Mouse (Mus musculus) neural tube, embryonic 13.5 days (tissue): ENCODE results near the gene Pomc. TPM values are rescaled to one million over a fixed set of nuclear protein-coding genes. Genes with fewer than 3 reads are reported as not detected.
A peak's percentile ranks its signal among the peaks of the same experiment; 100 is the strongest.

ENCODE experiments used
- ATAC-seq: fragments of 200-750 bp; cut with Nextera tagmentation; 2 replicates; pipeline ENCODE4 v1.8.0; 2017; ENCODE audit warnings: low read depth, mild to moderate bottlenecking, moderate TSS enrichment, moderate library complexity
- H3K27ac ChIP-seq: fragments of 300-500 bp; sonication (generic); replicated peaks from 2 replicates; pipeline ENCODE4 v1.5.1; 2015; ENCODE audit warnings: moderate library complexity, mild to moderate bottlenecking, inconsistent platforms
- H3K27me3 ChIP-seq: fragments of 300-500 bp; sonication (generic); 2 replicates; pipeline ENCODE4 v1.6.1; 2015; ENCODE audit warnings: mild to moderate bottlenecking, inconsistent platforms
- H3K36me3 ChIP-seq: fragments of 300-500 bp; sonication (generic); 2 replicates; pipeline ENCODE4 v1.6.1; 2015; ENCODE audit warnings: mild to moderate bottlenecking, inconsistent platforms
- H3K4me1 ChIP-seq: fragments of 300-500 bp; sonication (generic); replicated peaks from 2 replicates; pipeline ENCODE4 v1.6.1; 2015; ENCODE audit warnings: inconsistent platforms
- H3K4me2 ChIP-seq: fragments of 300-500 bp; sonication (generic); 2 replicates; pipeline ENCODE4 v1.6.1; 2015; ENCODE audit warnings: inconsistent platforms, mild to moderate bottlenecking, moderate library complexity
- H3K4me3 ChIP-seq: fragments of 300-500 bp; sonication (generic); 2 replicates; pipeline ENCODE4 v1.5.1; 2015; ENCODE audit warnings: mild to moderate bottlenecking, inconsistent platforms
- H3K9ac ChIP-seq: fragments of 300-500 bp; sonication (generic); 2 replicates; pipeline ENCODE4 v1.6.1; 2015; ENCODE audit warnings: moderate library complexity, mild to moderate bottlenecking, inconsistent platforms
- H3K9me3 ChIP-seq: fragments of 300-500 bp; sonication (generic); 2 replicates; pipeline ENCODE4 v1.6.1; 2016; ENCODE audit warnings: inconsistent platforms
- WGBS: fragments of 180-500 bp; shearing (Covaris S2); methylation state at CpG from one replicate; pipeline ENCODE4 v1.1.7; 2015; 5-methylcytosine and 5-hydroxymethylcytosine counted together
- polyA plus RNA-seq: library from polyadenylated mRNA; unstranded; fragments of >200 nt; fragmentation: Nextera tagmentation; extraction: Ambion mirVana; gene quantifications from 2 replicates; pipeline ENCODE4 v1.2.1, GENCODE M21; 2015

Pomc gene
- polyA plus RNA-seq = 3.7 and 4.7 TPM in 2 replicates

DNA sequence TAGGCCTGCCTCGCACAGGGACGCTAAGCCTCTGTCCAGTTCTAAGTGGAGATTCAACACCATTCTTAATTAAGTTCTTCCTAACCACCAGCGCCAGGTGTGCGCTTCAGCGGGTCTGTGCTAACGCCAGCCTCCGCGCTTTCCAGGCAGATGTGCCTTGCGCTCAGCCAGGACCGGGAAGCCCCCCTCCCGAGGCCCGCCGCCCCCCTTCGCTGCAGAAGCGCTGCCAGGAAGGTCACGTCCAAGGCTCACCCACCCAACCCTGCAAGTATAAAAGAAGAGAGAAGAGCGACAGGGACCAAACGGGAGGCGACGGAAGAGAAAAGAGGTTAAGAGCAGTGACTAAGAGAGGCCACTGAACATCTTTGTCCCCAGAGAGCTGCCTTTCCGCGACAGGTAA, at the start of gene Pomc:
Gene Pomc (plus strand): TSS at position 301 of the 400 bp plus-strand sequence.
- ATAC-seq = no peak
- peaks cover 55% of the 10 kb centered on the region for H3K27me3 ChIP-seq
- H3K9me3 ChIP-seq = no peaks in the 10 kb centered on the region
- no peak within 1 kb of the TSS for H3K27ac ChIP-seq
- no peak within 1 kb of the TSS for H3K9ac ChIP-seq
- no peak within 1 kb of the TSS for H3K4me3 ChIP-seq
- H3K36me3 ChIP-seq = no peaks in the 10 kb centered on the region
- WGBS = 23% methylated on average over 22 of the region's 22 CpGs
- H3K4me1 ChIP-seq = peaks cover 8% of the 10 kb centered on the region
- H3K4me2 ChIP-seq = peak within 1 kb of the TSS; percentile 18; the same call in 1 of the 2 replicates

- no peak overlapping the region for H3K4me2 ChIP-seq
- no peak for ATAC-seq
- 95% methylated on average over 9 of the region's 9 CpGs for WGBS
- H3K9me3 ChIP-seq = no peaks in the 10 kb centered on the region
- H3K4me3 ChIP-seq = no peak overlapping the region
- H3K27me3 ChIP-seq = no peaks in the 10 kb centered on the region
- H3K27ac ChIP-seq = no peak overlapping the region
- H3K9ac ChIP-seq = no peak overlapping the region
- peaks cover 9% of the 10 kb centered on the region; the same call in 1 of the 2 replicates for H3K4me1 ChIP-seq
- H3K36me3 ChIP-seq = peaks cover 94% of the 10 kb centered on the region
These were observed 49.3 kb upstream of the Pomc start for GRCm38 (mm10) chr12:3905436-3905835.

DNA sequence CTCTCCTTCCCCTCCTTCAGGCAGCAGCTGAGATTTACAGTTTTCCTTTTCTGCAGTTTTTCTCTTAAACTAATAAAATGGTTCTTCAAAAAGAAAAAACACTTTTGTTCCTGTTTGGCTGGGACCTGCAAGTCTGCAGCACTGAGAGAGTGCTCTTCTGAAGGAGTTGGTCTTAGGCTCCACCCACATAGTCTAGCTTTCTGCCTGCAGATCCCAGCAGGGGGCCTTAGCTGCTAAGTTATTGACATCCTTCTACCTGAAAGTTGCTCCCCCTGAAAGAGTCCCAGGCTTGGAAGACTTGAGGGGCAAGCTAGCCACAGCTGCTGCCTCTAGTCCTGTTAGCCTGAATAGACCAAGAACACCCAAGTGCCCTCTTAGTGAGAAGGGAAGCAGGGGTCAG, 48.4 kb upstream of the Pomc start:
- ATAC-seq = no peak
- no peak overlapping the region for H3K27ac ChIP-seq
- H3K4me1 ChIP-seq = peaks cover 9% of the 10 kb centered on the region; the same call in 1 of the 2 replicates
- H3K9ac ChIP-seq = no peak overlapping the region
- H3K9me3 ChIP-seq = no peaks in the 10 kb centered on the region
- no peak overlapping the region for H3K4me3 ChIP-seq
- H3K4me2 ChIP-seq = no peak overlapping the region
- H3K27me3 ChIP-seq = no peaks in the 10 kb centered on the region
- peaks cover 91% of the 10 kb centered on the region for H3K36me3 ChIP-seq

DNA sequence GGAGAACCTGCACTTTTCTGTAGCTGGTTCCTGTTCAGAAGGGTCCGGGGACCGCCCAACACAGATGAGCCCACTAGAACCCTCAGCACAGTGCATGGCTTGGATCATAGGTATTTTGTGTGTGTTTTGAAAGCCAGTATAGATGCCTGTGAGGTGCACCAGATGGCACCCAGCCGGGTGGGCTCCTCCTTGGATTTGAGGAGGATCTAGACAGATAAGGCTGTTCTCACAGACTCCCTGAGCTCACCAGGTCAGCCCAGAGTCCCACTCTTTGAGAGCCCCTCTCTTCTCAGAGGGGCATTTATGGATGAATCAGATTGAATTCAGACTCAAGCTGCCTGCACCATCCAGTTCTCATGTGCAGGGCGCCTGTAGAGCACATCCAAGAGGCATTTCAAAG, 47.7 kb upstream of the Pomc start:
- 0 out of 2 replicates have a peak overlapping the region, but pooled peaks have one; percentile 18 for H3K27ac ChIP-seq
- no peak overlapping the region for H3K4me2 ChIP-seq
- H3K27me3 ChIP-seq = no peaks in the 10 kb centered on the region
- 82% methylated on average over 4 of the region's 4 CpGs for WGBS
- H3K9me3 ChIP-seq = no peaks in the 10 kb centered on the region
- no peak overlapping the region for H3K9ac ChIP-seq
- no peak overlapping the region for H3K4me3 ChIP-seq
- peaks cover 9% of the 10 kb centered on the region; the same call in 1 of the 2 replicates for H3K4me1 ChIP-seq
- ATAC-seq = no peak
- peaks cover 84% of the 10 kb centered on the region for H3K36me3 ChIP-seq

DNA sequence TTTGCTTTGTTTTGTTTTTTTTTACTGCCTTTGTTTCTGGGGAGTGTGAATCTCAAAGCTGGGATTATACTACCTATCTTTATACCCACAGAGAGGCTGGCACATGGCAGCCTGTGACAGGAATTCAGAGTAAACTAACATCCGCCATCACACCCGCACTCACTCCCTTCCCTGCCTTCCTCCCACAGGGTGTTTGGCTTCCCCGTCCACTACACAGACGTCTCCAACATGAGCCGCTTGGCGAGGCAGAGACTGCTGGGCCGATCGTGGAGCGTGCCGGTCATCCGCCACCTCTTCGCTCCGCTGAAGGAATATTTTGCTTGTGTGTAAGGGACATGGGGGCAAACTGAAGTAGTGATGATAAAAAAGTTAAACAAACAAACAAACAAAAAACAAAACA, 47.3 kb upstream of the Pomc start:
- WGBS = 76% methylated on average over 13 of the region's 13 CpGs
- no peak overlapping the region for H3K4me2 ChIP-seq
- no peak overlapping the region for H3K27ac ChIP-seq
- no peak overlapping the region for H3K4me3 ChIP-seq
- peaks cover 9% of the 10 kb centered on the region; the same call in 1 of the 2 replicates for H3K4me1 ChIP-seq
- no peaks in the 10 kb centered on the region for H3K9me3 ChIP-seq
- no peak overlapping the region for H3K9ac ChIP-seq
- ATAC-seq = no peak
- no peaks in the 10 kb centered on the region for H3K27me3 ChIP-seq
- peaks cover 80% of the 10 kb centered on the region for H3K36me3 ChIP-seq

GRCm38 (mm10) chr12:3910466-3911093, 44.2 kb upstream of the Pomc start:
- WGBS = 76% methylated on average over 10 of the region's 10 CpGs
- Histone ChIP-seq H3K9ac (no peak overlapping the region), H3K9me3 (no peaks in the 10 kb centered on the region), H3K36me3 (peaks cover 58% of the 10 kb centered on the region), H3K4me1 (peaks cover 9% of the 10 kb centered on the region; the same call in 1 of the 2 replicates), H3K4me3 (no peak overlapping the region), H3K4me2 (no peak overlapping the region), H3K27ac (no peak overlapping the region), H3K27me3 (no peaks in the 10 kb centered on the region)
- 0 out of 2 replicates have a peak, but pooled peaks have one; percentile 9 for ATAC-seq

DNA sequence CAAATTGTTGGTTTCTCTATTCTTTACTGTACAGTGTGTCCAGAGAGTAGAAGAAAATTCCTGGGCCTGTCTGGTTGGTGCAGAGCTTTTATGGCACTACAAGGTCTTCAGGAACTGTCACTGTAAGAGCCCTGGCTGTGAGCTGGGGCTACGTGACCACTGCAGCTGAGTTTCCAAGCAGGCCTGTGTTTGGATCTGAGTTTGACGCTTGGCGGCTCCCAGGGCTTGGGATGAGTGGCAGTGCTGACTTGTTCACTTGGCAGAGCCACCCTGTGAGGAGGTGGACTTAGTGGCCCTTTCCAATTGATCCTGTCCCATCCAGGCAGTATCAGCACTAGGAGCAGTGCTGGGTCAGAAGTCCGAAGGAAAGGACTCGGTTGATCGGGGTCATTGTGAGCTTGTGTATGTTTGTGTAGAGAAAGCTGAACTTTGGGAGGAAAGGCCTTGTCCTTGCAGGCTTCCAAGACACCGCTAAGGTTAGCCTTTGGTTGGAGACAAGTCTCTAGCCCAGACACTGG, 42.9 kb upstream of the Pomc start:
- H3K36me3 ChIP-seq = peaks cover 45% of the 10 kb centered on the region
- H3K4me1 ChIP-seq = 0 out of 2 replicates have a peak, but pooled peaks cover 2% of the 10 kb centered on the region
- ATAC-seq = no peak
- H3K9me3 ChIP-seq = no peaks in the 10 kb centered on the region
- H3K27ac ChIP-seq = no peak overlapping the region
- no peak overlapping the region for H3K9ac ChIP-seq
- WGBS = 93% methylated on average over 7 of the region's 7 CpGs
- H3K27me3 ChIP-seq = no peaks in the 10 kb centered on the region
- H3K4me3 ChIP-seq = no peak overlapping the region
- no peak overlapping the region for H3K4me2 ChIP-seq

DNA sequence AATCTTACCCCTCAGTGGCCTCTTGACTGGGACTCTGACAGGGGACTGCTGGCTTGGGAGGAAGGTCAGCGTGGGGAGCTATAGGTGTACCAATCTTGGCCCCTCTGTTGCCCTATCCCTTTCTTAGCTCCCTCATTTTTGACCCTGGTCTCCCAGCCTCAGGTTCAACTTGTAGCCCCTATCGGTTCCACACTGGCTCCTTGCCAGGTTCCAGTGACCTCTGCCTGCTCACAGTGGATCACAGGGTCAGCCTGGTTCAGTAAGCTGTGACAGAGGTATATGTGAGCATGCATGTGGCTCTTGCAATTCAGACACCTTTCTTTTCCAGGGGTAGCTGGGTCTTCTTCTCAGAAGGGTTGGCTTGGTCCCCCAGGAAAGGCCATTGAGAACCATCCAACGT, 38.9 kb upstream of the Pomc start:
- peaks cover 7% of the 10 kb centered on the region for H3K4me1 ChIP-seq
- H3K27ac ChIP-seq = no peak overlapping the region
- no peak overlapping the region for H3K4me2 ChIP-seq
- ATAC-seq = no peak
- H3K27me3 ChIP-seq = no peaks in the 10 kb centered on the region
- no peak overlapping the region for H3K9ac ChIP-seq
- H3K9me3 ChIP-seq = no peaks in the 10 kb centered on the region
- H3K36me3 ChIP-seq = 0 out of 2 replicates have a peak, but pooled peaks cover 8% of the 10 kb centered on the region
- no peak overlapping the region for H3K4me3 ChIP-seq
- 88% methylated on average over 3 of the region's 3 CpGs for WGBS

GRCm38 (mm10) chr12:3917668-3918341, 36.9 kb upstream of the Pomc start:
- Histone ChIP-seq H3K4me2 (no peak overlapping the region), H3K4me1 (peaks cover 18% of the 10 kb centered on the region), H3K9ac (no peak overlapping the region), H3K36me3 (0 out of 2 replicates have a peak, but pooled peaks cover 8% of the 10 kb centered on the region), H3K27ac (no peak overlapping the region), H3K9me3 (no peaks in the 10 kb centered on the region), H3K27me3 (no peaks in the 10 kb centered on the region), H3K4me3 (no peak overlapping the region)
- peak; percentile 47 for ATAC-seq
- WGBS = 23% methylated on average over 14 of the region's 14 CpGs

DNA sequence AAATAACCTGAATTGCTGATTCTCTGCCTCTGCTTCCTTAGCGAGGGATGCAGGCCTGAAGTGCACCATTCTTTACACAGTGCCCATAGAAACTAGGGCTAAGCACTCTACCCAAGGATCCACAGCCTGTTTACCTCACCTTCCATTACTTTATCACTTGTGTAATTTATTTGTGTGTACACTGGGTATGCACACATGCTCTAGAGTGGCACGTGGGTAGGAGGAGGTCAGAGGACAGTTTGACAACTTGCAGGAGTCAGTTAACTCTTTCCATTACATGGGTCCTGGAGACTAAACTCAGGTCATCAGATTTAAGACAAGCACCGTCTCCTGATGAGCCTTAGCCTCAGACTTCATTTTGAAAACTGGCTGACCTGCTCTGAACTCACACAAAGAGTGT, 36.2 kb upstream of the Pomc start:
- ATAC-seq = no peak
- WGBS = 73% methylated on average over 3 of the region's 3 CpGs

GRCm38 (mm10) chr12:3919423-3919822, 35.3 kb upstream of the Pomc start:
- Histone ChIP-seq H3K27ac (no peak overlapping the region), H3K4me3 (no peak overlapping the region), H3K36me3 (0 out of 2 replicates have a peak, but pooled peaks cover 3% of the 10 kb centered on the region), H3K4me1 (peaks cover 18% of the 10 kb centered on the region), H3K9me3 (no peaks in the 10 kb centered on the region), H3K9ac (no peak overlapping the region), H3K27me3 (no peaks in the 10 kb centered on the region), H3K4me2 (no peak overlapping the region)
- ATAC-seq = no peak
- WGBS = 85% methylated on average over 3 of the region's 3 CpGs

More for the DNA sequence above, 36.2 kb upstream of the Pomc start:
- no peak overlapping the region for H3K27ac ChIP-seq
- H3K4me1 ChIP-seq = peaks cover 18% of the 10 kb centered on the region
- H3K9ac ChIP-seq = no peak overlapping the region
- 0 out of 2 replicates have a peak, but pooled peaks cover 8% of the 10 kb centered on the region for H3K36me3 ChIP-seq
- no peak overlapping the region for H3K4me3 ChIP-seq
- H3K9me3 ChIP-seq = no peaks in the 10 kb centered on the region
- H3K27me3 ChIP-seq = no peaks in the 10 kb centered on the region
- H3K4me2 ChIP-seq = no peak overlapping the region

DNA sequence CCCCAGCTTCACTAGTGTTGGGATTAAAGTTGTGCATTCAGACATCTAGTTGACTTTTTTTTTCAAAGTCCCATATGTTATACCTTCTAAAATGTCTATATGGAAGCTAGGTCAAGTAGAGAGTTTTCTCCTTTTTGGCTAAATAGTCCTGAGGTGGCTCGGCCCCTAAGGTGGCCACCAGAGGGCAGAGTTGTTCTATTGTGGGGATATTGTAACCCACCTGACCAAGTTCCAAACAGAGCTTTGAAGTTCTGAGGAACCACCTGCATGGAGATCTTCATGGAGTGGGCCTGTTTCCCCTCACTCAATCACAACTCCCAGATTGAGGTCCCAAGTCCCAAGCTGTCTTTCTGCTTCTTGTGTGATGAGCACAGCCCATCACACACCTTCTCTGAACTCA, 28.6 kb upstream of the Pomc start:
- peaks cover 10% of the 10 kb centered on the region for H3K4me1 ChIP-seq
- H3K27me3 ChIP-seq = no peaks in the 10 kb centered on the region
- H3K4me3 ChIP-seq = no peak overlapping the region
- WGBS = 0% methylated on average over 1 of the region's 1 CpGs
- H3K4me2 ChIP-seq = no peak overlapping the region
- no peaks in the 10 kb centered on the region for H3K36me3 ChIP-seq
- no peak overlapping the region for H3K27ac ChIP-seq
- ATAC-seq = no peak
- H3K9ac ChIP-seq = no peak overlapping the region
- no peaks in the 10 kb centered on the region for H3K9me3 ChIP-seq
